Mouse (Mus musculus): Measurements from ENCODE around the gene Fut1.
"Not testable (repeated sequence)": the region's sequence is repeated elsewhere in the genome, so short reads cannot be mapped to it uniquely, and the experiment has no call there.

Gene Fut1

DNA sequence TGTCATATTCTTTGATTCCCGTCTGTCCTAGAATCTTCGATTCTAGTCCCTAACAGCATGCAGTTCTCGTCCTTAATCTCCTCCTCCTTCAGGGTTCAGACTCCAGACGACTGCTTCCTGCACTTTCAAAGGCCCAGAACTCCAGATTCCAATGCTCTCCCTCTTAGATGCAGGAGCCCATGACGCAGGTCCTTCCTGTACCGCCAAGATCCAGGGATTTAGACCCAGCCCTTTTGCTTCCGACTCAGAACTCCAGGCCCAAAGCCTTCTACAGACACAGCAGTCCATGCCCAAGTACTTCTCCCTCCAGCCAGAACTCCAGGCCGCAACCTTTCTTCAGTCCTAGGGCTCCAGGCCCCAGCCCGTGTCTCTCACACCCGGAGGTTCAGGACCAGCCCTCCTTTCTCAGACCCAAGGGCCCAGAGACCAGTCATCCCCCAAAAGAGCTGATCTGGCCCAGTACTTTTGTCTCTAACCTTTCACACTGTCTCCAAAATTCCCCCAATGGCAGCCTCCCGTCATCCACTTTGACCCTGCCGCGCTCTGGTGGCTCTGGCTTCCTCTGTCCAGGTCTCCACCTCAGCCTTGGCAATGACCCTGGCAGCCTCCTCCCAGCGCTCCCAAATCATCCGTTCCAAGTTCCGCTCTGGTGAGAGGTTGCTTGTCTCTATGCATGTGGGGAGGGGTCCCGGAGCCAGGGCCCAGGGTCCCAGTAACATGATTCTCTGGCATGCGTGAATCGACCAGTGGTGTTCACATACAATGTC is 23.3 kb downstream of the Fut1 start:
- no peak for DNase-seq

DNA sequence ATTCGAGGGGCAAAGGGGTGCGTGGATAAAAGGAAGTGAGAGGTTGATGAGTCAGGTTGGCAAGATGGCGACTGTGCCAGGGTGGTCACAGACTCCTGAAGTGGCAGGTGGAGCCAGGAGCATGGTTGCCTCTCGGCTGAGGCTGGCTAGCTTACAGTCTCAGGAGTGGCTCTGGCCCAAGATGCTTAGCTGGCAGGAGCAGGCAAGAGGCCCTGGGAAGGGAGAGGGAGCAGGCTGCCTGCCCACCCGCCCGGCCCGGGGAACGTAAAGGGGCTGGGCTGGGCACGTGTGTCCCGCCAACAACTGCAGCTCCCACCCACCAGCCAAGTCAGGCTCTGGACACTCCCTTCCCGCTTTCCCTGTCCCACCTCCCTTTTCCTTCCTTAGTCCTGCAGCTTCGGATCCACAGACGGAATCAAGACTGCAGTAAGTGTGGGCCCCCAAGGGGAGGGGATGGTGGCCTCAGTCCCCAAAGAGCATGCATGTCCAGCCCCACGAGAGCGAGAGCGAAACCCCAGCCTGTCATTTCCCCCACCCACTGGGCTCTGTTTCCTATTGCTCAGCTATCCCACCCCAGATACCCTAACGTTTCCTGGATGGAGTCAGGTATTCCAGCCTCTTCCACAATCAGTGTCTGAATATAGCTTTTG is 24.4 kb downstream of the Fut1 start:
- no peak for DNase-seq

DNA sequence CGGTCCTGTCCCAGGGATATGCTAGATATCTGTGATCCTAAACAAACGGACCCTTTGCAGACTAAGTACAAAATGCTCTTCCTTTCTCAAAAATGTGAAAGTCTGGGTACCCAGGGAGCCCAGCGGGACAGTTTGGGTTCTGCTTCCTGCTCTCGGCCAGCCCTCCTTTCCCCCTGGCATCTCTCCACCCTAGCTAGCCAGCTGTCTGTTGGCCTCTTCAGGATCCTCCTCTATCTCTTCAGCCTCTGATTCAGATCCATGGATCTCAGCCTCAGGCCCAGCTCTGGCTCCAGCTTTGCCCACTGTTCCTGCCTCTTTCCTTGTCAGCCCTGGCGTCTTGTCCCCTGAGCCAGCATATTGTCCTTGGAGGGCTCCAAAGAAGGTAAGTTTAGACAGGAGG is 25.0 kb downstream of the Fut1 start:
- no peak for DNase-seq

DNA sequence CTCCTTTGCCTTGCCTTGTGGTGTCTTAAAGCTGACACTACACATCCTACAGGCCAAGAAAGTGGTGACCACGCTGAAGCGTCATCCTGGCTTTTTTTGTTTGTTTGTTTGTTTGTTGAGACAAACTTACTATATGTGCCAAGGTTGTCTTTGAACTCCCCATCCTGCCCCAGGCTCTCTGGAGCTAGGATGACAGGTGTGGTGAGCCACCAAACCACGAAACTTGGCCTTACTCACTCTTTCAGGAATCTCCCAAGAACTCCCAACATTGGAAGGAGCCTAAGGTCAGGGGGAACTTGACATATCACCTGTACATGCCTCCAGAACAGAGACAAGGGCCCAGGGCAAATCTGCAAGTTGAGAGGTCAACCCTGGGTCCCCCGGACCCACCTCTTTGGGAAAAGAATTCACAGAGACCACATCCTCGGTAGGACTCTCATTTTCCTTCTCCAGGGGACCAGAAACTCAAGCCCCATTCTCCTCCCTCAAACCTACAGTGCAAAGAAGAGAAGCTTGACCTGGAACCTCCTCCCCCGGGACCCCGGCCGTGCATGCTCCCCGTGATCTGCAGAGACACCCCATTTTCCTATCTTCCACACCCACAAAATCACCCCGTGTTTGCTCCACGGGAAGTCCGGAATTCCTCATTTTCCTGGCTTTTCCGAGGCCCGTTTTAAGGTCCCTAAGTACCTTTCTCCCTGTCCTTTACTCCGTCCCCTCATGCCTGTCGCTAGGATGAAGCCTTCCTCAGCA is 25.6 kb downstream of the Fut1 start:
- no peak for DNase-seq

DNA sequence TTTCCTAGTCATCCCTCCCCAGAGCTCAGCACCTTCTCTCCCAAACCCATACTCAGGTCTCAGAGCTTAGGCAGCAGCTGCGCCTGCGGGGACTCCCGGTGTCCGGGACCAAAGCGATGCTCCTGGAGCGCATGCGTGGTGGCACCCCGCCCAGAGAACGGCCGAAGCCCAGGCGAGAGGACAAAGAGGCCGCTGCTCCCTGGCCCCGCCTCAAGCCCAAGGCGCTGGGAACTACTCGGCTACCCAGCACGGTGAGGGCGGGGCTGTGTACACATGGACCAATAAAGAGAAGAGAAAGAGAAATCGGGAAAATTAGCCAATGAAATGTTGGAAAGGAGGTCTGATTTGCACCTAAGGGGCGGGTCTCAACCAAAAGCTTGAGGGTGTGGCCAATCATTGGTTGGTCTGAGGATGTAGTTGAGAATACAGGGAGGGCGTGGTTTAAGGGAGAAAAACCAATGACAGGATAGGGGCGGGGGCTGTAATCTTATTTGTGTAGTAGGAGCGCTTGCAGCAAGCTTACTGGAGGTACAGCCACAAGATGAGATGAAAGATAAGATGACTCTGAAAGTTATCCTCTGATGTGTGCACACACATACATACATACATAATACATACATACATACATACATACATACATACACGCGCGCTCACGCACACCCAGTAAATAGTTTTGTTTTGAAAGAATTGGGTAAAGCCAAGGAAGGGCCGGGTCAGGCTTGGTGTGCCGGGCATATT is 26.5 kb downstream of the Fut1 start:
- DNase-seq: peak; percentile 91

- peak; percentile 40 for DNase-seq
Measured at GRCm38 (mm10) chr7:45644183-45644582, 27.1 kb downstream of the Fut1 start.

GRCm38 (mm10) chr7:45644872-45645590 is 27.9 kb downstream of the Fut1 start:
- no peak for DNase-seq

GRCm38 (mm10) chr7:45645591-45645971 is 28.5 kb downstream of the Fut1 start:
- no peak for DNase-seq

GRCm38 (mm10) chr7:45646671-45647070 is 29.6 kb downstream of the Fut1 start:
- no peak for DNase-seq

DNA sequence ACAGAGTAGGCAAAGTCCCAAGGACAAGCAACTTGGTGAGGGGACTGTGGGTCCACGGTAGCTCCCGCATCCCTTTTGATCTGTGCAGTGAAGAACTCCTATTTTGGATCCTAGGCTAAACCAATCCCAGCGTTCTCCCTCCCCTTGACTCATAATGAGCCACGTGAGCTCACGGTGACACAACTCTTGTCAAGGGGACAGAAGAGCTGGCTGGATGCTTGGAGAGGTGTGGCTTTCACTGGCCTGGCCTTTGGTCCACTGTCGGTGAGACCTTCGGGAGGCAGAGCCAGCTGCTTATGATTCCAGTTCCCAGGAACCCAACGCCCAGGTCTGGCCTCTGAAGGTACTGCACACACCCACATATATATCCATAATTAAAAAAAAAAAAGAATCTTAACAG is 32.3 kb downstream of the Fut1 start:
- DNase-seq: no peak

DNA sequence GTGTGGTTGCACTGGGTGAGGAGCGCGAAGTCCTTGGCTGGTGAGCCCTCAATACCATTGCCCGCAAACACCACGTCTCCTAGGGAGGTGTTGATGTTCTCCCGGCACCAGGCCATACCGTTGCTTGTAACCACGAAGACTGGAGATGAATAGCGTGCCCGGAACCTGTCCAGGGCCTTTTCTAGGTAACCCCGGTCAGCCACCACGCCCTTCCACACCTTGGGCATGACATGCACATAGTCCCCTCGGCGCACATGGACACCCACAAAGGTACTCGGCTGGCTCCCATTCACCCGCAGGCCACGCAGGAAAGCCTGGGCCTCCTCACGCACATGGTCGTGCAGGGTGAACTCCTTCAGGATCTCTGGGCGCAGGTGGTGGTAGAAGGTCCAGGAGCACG is 33.4 kb downstream of the Fut1 start:
- DNase-seq: not testable (repeated sequence)

DNA sequence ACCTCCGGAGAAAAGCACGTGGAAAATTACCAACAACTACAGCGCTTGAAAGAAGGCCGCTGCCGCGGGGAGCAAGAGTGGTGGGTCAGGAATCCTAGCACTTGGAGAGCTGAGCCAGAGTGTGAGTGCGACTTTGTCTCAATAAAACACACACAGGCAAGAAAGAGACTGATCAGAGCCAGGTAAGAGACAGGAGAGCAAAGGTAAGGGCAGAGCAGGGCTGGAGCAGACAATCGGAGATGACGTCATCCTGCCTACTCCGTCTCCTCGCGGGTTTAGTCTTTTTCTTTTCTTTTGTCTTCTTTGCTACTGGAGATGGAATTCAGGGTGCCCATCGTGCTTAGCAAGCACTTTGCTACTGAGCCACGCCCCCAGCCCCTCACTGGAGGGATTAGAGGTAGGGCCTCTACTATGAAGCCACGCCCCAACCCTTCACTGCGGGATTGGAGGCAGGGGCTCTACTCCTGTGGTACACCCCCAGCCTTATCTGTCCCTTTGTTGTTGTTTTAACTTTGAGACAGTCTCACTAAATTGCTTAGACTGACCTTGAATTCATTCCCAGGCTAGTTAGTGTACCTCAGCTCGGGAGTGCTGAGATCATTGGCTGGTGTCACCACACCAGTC is 37.4 kb downstream of the Fut1 start:
- DNase-seq: no peak

- no peak for DNase-seq
Measured at GRCm38 (mm10) chr7:45660746-45661478, 43.8 kb downstream of the Fut1 start.

DNA sequence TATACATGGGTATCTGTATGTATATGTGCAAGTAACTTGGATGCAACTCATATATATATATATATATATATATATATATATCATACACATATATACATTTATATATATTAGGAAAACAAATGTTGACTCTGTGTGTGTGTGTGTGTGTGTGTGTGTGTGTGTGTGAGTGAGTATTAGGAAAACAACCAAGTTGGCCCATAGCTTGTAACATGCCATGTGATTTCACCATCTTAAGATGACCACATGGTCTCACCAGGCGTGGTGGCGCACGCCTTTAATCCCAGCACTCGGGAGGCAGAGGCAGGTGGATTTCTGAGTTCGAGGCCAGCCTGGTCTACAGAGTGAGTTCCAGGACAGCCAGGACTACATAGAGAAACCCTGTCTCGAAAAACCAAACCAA is 44.6 kb downstream of the Fut1 start:
- not testable (repeated sequence) for DNase-seq

GRCm38 (mm10) chr7:45665303-45666138 is 48.4 kb downstream of the Fut1 start:
- DNase-seq: no peak

- no peak for DNase-seq
Measured at GRCm38 (mm10) chr7:45666161-45666560, 49.1 kb downstream of the Fut1 start, which contains the start of gene Fut2. Gene Fut2 (minus strand): TSS chr7:45666394.

DNA sequence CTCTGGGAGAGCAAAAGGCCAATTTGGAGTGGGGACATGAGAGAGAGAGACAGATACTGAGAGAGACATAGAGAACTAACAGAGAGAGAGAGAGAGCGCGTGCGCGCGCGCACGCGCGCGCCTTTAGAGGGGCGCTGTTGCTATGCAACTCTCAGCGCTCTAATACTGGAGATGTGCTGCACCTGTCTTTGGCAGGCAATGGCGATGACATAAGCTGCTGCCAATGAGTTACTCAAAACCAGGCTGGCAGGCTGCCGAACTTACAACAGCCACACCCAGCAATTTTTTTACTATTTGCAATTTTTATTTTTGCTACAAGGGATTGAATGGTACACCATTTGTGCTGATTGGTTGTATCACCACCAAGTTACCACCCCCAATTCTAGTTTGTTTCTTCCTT is 50.7 kb downstream of the Fut1 start:
- DNase-seq: peak; percentile 52

- no peak for DNase-seq
Measured at GRCm38 (mm10) chr7:45668921-45669320, 51.8 kb downstream of the Fut1 start.

Measured in right cerebral cortex, postnatal 4 days (tissue).